Mouse (Mus musculus) lung, adult 2 months (tissue): ENCODE results near the gene Chrna10.

Experiments
- CTCF ChIP-seq: fragments of 200-500 bp; IDR thresholded peaks from 2 replicates; pipeline ENCODE4 v1.5.1; 2011; ENCODE audit warnings: mild to moderate bottlenecking, low read length, control low read depth; ENCODE audit not compliant: insufficient read depth
- POLR2A ChIP-seq: fragments of 200-500 bp; IDR thresholded peaks from 2 replicates; pipeline ENCODE4 v1.6.1; 2011; ENCODE audit warnings: low read depth, mild to moderate bottlenecking, control low read depth, low read length, borderline replicate concordance; ENCODE audit errors: extremely low read depth

DNA sequence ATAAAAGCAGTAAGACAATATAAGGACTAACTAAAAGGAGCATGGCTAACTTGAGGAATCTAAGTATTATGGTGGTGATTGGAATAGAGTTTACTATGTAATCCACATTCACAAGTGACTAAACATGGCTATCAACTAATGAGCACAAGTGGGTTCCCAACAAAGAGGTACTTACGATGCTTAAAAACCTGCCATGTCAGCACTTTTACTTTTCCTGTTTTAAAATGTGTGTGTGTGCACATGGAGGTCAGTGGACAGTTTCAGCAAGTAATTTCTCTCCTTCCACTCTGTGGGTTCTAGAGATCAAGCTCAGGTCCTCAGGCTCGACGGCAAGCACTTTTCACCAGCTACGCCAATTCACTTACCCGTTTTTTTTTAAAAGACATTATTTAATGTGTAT, 21.3 kb upstream of the Chrna10 start:
- TF ChIP-seq CTCF (no peak), POLR2A (no peak)
